Mouse (Mus musculus) heart, adult 2 months (tissue): ENCODE results near the gene Wwox.

Source experiments
- CTCF ChIP-seq: fragments of 200-600 bp; IDR thresholded peaks from 2 replicates; pipeline ENCODE4 v1.8.1; 2022; ENCODE audit warnings: antibody characterized with exemption, mild to moderate bottlenecking, moderate library complexity
- POLR2A ChIP-seq: fragments of 200-500 bp; IDR thresholded peaks from 2 replicates; pipeline ENCODE4 v1.6.1; 2011; ENCODE audit warnings: mild to moderate bottlenecking, low read depth, low read length, control low read depth; ENCODE audit not compliant: insufficient read depth

GRCm38 (mm10) chr8:114634151-114634550, 194.7 kb downstream of the Wwox start:
- TF ChIP-seq POLR2A, result no peak
- TF ChIP-seq CTCF, result no peak
